Comparison of ENCODE assay signal across 9 mouse cellular contexts in the genomic region with DNA sequence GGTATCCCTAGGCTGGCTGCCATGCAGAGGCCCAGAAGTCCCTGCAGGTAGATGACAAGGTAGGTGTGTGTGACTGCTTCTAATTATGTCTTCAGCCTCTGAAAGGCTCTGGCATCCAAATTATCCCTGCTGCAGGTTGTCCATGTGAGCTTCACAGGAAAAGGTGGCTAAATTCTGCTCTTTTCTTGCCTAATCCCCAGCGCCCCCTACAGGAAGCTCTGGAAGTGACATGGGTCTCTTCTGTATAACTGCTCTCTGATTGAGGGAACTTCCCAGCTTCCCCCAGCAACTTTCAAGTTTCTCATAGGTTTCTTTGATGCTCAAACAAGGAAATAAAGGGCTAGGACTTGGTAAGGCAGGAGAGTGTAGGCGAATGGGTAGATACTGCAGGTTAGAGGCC. TPM values are rescaled to one million over a fixed set of nuclear protein-coding genes. Genes with fewer than 3 reads are reported as not detected.
DNase-seq lines count a peak whose midpoint lies in the region; ATAC-seq and TF ChIP-seq lines count a peak whose summit lies in the region.
"Had no signal": no experiment of that assay in that cellular context is flagged by ENCODE, and none has a peak within 500 bp of the region (broad histone marks: within the 10 kb centered on the region; RNA-seq: fewer than 3 reads in every experiment).

No protein-coding gene starts in this region.

- peaks cover 5% of the 10 kb centered on the region for H3K36me3 ChIP-seq in kidney, adult 2 months (ENCODE audit: control insufficient read depth, insufficient read depth, low read length)
- peaks cover 92% of the 10 kb centered on the region for H3K36me3 ChIP-seq in kidney, embryonic 14.5 days (ENCODE audit: control insufficient read depth, insufficient read depth, low read length)
- peaks cover 39% of the 10 kb centered on the region for H3K36me3 ChIP-seq in thymus, adult 2 months (ENCODE audit: control insufficient read depth, insufficient read depth, low read length)

- TF ChIP-seq POLR2A in kidney, adult 2 months (IDR thresholded peaks at IDR 0.05; ENCODE audit: low read depth, low read length): no peak
- no peak for TF ChIP-seq POLR2A in thymus, adult 2 months (IDR thresholded peaks at IDR 0.05; ENCODE audit: control insufficient read depth, extremely low read depth, insufficient read depth, low read length, poor library complexity)

- no peak overlapping the region for H3K4me3 ChIP-seq in kidney, adult 2 months (ENCODE audit: insufficient read depth, low read depth, low read length)
- H3K4me3 ChIP-seq in kidney, embryonic 14.5 days (ENCODE audit: low read length): no peak overlapping the region
- H3K4me3 ChIP-seq in thymus, adult 2 months (ENCODE audit: control insufficient read depth, insufficient read depth, low read length): no peak overlapping the region
- H3K4me3 ChIP-seq: myocyte had no signal

- H3K27me3 ChIP-seq in kidney, adult 2 months (replicated peaks; ENCODE audit: control insufficient read depth, insufficient read depth, low read length): no peaks in the 10 kb centered on the region
- H3K27me3 ChIP-seq in kidney, embryonic 14.5 days (ENCODE audit: control insufficient read depth, insufficient read depth, low read length): no peaks in the 10 kb centered on the region
- no peaks in the 10 kb centered on the region for H3K27me3 ChIP-seq in thymus, adult 2 months (ENCODE audit: control insufficient read depth, insufficient read depth, low read length)

- no peak overlapping the region for H3K27ac ChIP-seq in kidney, adult 2 months (ENCODE audit: insufficient read depth, low read depth, low read length)
- H3K27ac ChIP-seq in kidney, embryonic 14.5 days (ENCODE audit: low read depth, low read length): no peak overlapping the region
- H3K27ac ChIP-seq in thymus, adult 2 months (ENCODE audit: control insufficient read depth, insufficient read depth, low read length): no peak overlapping the region

- H3K9me3 ChIP-seq in kidney, embryonic 14.5 days (ENCODE audit: control insufficient read depth, low read length): no peaks in the 10 kb centered on the region

- 40% methylated on average over 2 of the region's 2 CpGs for WGBS in kidney, adult 2 months
- 42% methylated on average over 2 of the region's 2 CpGs for WGBS in kidney, embryonic 14.5 days
- 40% methylated on average over 2 of the region's 2 CpGs for WGBS in thymus, adult 2 months

- no peak overlapping the region for H3K9ac ChIP-seq in kidney, embryonic 14.5 days (ENCODE audit: low read depth, low read length)

- H3K4me1 ChIP-seq in kidney, adult 2 months (ENCODE audit: control insufficient read depth, insufficient read depth, low read length): no peaks in the 10 kb centered on the region
- no peaks in the 10 kb centered on the region for H3K4me1 ChIP-seq in kidney, embryonic 14.5 days (ENCODE audit: control insufficient read depth, insufficient read depth, low read length)
- H3K4me1 ChIP-seq in thymus, adult 2 months (replicated peaks; ENCODE audit: control insufficient read depth, insufficient read depth, low read length): no peaks in the 10 kb centered on the region

- TF ChIP-seq CTCF in kidney, adult 2 months (conservative IDR thresholded peaks at IDR 0.05; ENCODE audit: insufficient read depth, insufficient read length, low read depth, low read length): peak; percentile 62
- no peak for TF ChIP-seq CTCF in thymus, adult 2 months (IDR thresholded peaks at IDR 0.05; ENCODE audit: borderline replicate concordance, control insufficient read depth, extremely low read depth, insufficient read depth, low read length, poor library complexity)

- ATAC-seq in kidney, embryonic 14.5 days (ENCODE audit: low FRiP score, low TSS enrichment): no peak

- no peak overlapping the region for H3K4me2 ChIP-seq in kidney, embryonic 14.5 days (replicated peaks; ENCODE audit: low read depth, low read length)

- DNase-seq in kidney, adult 2 months: peak; percentile 73
- DNase-seq in MEL-GATA-1-ER (ENCODE audit: extremely low read depth, low read depth): peak; percentile 35
- DNase-seq in cerebellum, adult 18-20 months: peak; percentile 72 to 81
- peak; percentile 61 to 64 for DNase-seq in gastrocnemius, adult 8-10 months (ENCODE audit: low spot score in 2 of 2)
- peak; percentile 57 to 72 for DNase-seq in layer of hippocampus, postnatal 36 days
- DNase-seq in naive thymus-derived CD4-positive, alpha-beta T cell, adult 2 months (ENCODE audit: low read depth): peak; percentile 83
- peak; percentile 73 for DNase-seq in thymus, adult 2 months

RNA-seq across cellular contexts. Expression of a gene that starts 21.1 kb away (rescaled TPM):
- 16.1 and 20.2 TPM in 2 replicates for polyA plus RNA-seq in kidney, adult 2 months (2012; rRNA removed)
- polyA plus RNA-seq in kidney, embryonic 14.5 days (2014; fragmentation: Nextera tagmentation; extraction: Ambion mirVana): 76.5 and 78.9 TPM in 2 replicates
- total RNA-seq in gastrocnemius, adult 8-10 months (2022): 10 to 100 TPM in 1 of 4 experiments, 1 to 10 TPM in 3; 7.2 to 10.2 (median 8.2) TPM
- total RNA-seq in layer of hippocampus, postnatal 36 days (2021): 10 to 100 TPM; 44.5 to 48.2 TPM
- polyA plus RNA-seq in thymus, adult 2 months (2012; rRNA removed): 16.7 and 17.5 TPM in 2 replicates

RNA-seq across cellular contexts. Expression of a gene that starts 31.6 kb away (rescaled TPM):
- 5.6 and 6.0 TPM in 2 replicates for polyA plus RNA-seq in kidney, adult 2 months (2012; rRNA removed)
- 17.5 and 28.1 TPM in 2 replicates for polyA plus RNA-seq in kidney, embryonic 14.5 days (2014; fragmentation: Nextera tagmentation; extraction: Ambion mirVana)
- 1 to 10 TPM in 2 of 4 experiments, under 1 TPM in 2; 0.67 to 1.9 (median 0.90) TPM for total RNA-seq in gastrocnemius, adult 8-10 months (2022)
- total RNA-seq in layer of hippocampus, postnatal 36 days (2021): 10 to 100 TPM; 74.5 to 77.1 TPM
- polyA plus RNA-seq in thymus, adult 2 months (2012; rRNA removed): 1.9 and 6.8 TPM in 2 replicates

RNA-seq across cellular contexts. Expression of a gene that starts 32.8 kb away (rescaled TPM):
- 890 and 915 TPM in 2 replicates for polyA plus RNA-seq in kidney, adult 2 months (2012; rRNA removed)
- polyA plus RNA-seq in kidney, embryonic 14.5 days (2014; fragmentation: Nextera tagmentation; extraction: Ambion mirVana): 123 and 191 TPM in 2 replicates
- total RNA-seq in gastrocnemius, adult 8-10 months (2022): 1,000 to 10,000 TPM; 1,068 to 1,166 (median 1,137) TPM
- 100 to 1,000 TPM; 449 to 462 TPM for total RNA-seq in layer of hippocampus, postnatal 36 days (2021)
- polyA plus RNA-seq in thymus, adult 2 months (2012; rRNA removed): 342 and 377 TPM in 2 replicates

RNA-seq across cellular contexts. Expression of a gene that starts 33.2 kb away (rescaled TPM):
- polyA plus RNA-seq in kidney, adult 2 months (2012; rRNA removed): 33.5 and 47.4 TPM in 2 replicates
- polyA plus RNA-seq in kidney, embryonic 14.5 days (2014; fragmentation: Nextera tagmentation; extraction: Ambion mirVana): 192 and 223 TPM in 2 replicates
- total RNA-seq in gastrocnemius, adult 8-10 months (2022): 10 to 100 TPM; 39.0 to 44.3 (median 39.3) TPM
- total RNA-seq in layer of hippocampus, postnatal 36 days (2021): 10 to 100 TPM; 31.2 to 33.5 TPM
- 71.7 and 87.9 TPM in 2 replicates for polyA plus RNA-seq in thymus, adult 2 months (2012; rRNA removed)

RNA-seq across cellular contexts. Expression of a gene that starts 46.3 kb away (rescaled TPM):
- 31.6 and 40.3 TPM in 2 replicates for polyA plus RNA-seq in kidney, adult 2 months (2012; rRNA removed)
- 19.4 and 24.1 TPM in 2 replicates for polyA plus RNA-seq in kidney, embryonic 14.5 days (2014; fragmentation: Nextera tagmentation; extraction: Ambion mirVana)
- total RNA-seq in gastrocnemius, adult 8-10 months (2022): 100 to 1,000 TPM; 111 to 127 (median 125) TPM
- total RNA-seq in layer of hippocampus, postnatal 36 days (2021): 10 to 100 TPM; 30.5 to 36.4 TPM
- 64.6 and 76.1 TPM in 2 replicates for polyA plus RNA-seq in thymus, adult 2 months (2012; rRNA removed)
